Comparison of ENCODE assay signal across 15 mouse cellular contexts in the genomic region with DNA sequence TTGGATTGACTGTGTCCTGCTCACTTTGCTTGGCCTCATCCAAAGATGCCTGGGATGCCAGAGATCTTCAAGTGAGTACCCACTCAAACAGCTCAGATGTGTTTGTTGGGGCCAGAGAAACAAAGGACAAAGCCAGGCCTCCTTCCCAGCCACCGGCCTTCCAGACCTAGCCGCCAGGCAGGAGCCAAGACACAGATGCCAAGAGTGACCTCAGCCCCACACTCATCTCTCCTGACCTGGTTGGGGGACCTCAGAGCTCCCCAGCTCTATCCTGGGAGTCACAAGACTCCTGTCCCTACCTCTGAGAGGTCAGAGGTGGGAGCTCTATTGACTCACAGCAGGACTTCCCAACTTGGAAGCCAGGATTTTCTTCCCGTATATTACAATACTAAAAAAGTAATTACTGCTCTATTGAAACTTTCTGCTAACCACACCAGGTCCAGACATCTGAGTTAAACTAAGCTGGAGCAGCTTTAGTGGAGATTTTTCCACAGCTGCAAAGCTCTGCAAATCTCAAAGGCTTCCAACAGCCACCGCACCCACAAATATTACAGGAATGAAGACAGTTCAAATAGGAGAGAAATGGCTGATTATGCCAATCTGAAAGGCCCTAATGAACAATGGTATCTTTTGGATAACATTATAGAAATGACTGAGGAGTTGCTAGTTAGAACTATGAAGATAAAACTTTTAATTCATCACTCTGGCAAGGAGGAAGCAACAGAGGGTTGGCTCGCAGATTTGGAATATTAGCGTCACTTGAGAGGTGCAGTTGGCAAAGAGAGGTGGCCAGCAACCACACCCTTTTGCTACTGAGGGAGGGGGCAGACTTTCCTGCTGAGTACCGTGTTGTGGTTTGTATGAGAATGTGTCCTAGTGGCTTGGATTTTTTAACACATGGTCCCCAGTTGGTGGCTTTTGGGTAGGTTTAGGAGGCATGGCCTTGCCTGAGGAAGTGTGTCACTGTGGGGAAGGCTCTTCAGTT.
DNase-seq lines count a peak whose midpoint lies in the region; ATAC-seq and TF ChIP-seq lines count a peak whose summit lies in the region.
"Had no signal": no experiment of that assay in that cellular context is flagged by ENCODE, and none has a peak within 500 bp of the region (broad histone marks: within the 10 kb centered on the region; RNA-seq: fewer than 3 reads in every experiment).

No protein-coding gene starts in this region.

- no peak for TF ChIP-seq EP300 in heart, adult 2 months (IDR thresholded peaks at IDR 0.05; ENCODE audit: insufficient read depth, low read depth, low read length)

- no peaks in the 10 kb centered on the region for H3K9me3 ChIP-seq in heart, embryonic 12.5 days (replicated peaks)
- H3K9me3 ChIP-seq in hindbrain, embryonic 14.5 days (ENCODE audit: control insufficient read depth, low read length) = no peaks in the 10 kb centered on the region
- H3K9me3 ChIP-seq: embryonic facial prominence, embryonic 12.5 days had no signal

- peak overlapping the region; percentile 33 for H3K27ac ChIP-seq in heart, adult 2 months
- H3K27ac ChIP-seq in heart, embryonic 12.5 days (ENCODE audit: poor library complexity, severe bottlenecking) = no peak overlapping the region
- H3K27ac ChIP-seq in hindbrain, embryonic 14.5 days = no peak overlapping the region
- H3K27ac ChIP-seq: embryonic facial prominence, embryonic 12.5 days had no signal

- H3K4me2 ChIP-seq in heart, embryonic 12.5 days = no peak overlapping the region
- H3K4me2 ChIP-seq in myocyte (ENCODE audit: low read depth) = peak overlapping the region; percentile 51
- no peak overlapping the region for H3K4me2 ChIP-seq in hindbrain, embryonic 14.5 days (replicated peaks)
- H3K4me2 ChIP-seq: embryonic facial prominence, embryonic 12.5 days; lung, embryonic 14.5 days had no signal

- H3K9ac ChIP-seq in heart, adult 2 months (ENCODE audit: low read depth, low read length) = no peak overlapping the region
- no peak overlapping the region for H3K9ac ChIP-seq in heart, embryonic 12.5 days
- H3K9ac ChIP-seq in hindbrain, embryonic 14.5 days = no peak overlapping the region
- H3K9ac ChIP-seq: embryonic facial prominence, embryonic 12.5 days; lung, embryonic 14.5 days had no signal

- WGBS in heart, adult 2 months = 73% methylated on average over 7 of the region's 7 CpGs
- WGBS in heart, embryonic 12.5 days = 73% methylated on average over 7 of the region's 7 CpGs
- 86% methylated on average over 7 of the region's 7 CpGs for WGBS in hindbrain, embryonic 14.5 days

- peak; percentile 44 to 63 for DNase-seq in heart, adult 2 months
- peak; percentile 77 for DNase-seq in gastrocnemius, adult 18-20 months (ENCODE audit: low spot score)
- DNase-seq in heart, adult 9 months (ENCODE audit: low spot score in 2 of 2) = peak; percentile 57 to 61
- no peak for DNase-seq in kidney, adult 18-20 months
- no peak for DNase-seq in hindbrain, embryonic 14.5 days (ENCODE audit: low spot score)
- DNase-seq: cerebellum, adult 11 months; cerebellum, postnatal 36 days; kidney, postnatal 14 days; lung, embryonic 14.5 days; right cerebral cortex, postnatal 14 days had no signal

- intact Hi-C loops in heart, adult 2 months (cut with DNase I) = no loop called here

- H3K4me1 ChIP-seq in heart, adult 2 months (ENCODE audit: control insufficient read depth, insufficient read depth, low read length) = peaks cover 1% of the 10 kb centered on the region
- peaks cover 5% of the 10 kb centered on the region for H3K4me1 ChIP-seq in heart, embryonic 12.5 days (replicated peaks)
- H3K4me1 ChIP-seq in hindbrain, embryonic 14.5 days (replicated peaks; ENCODE audit: control insufficient read depth, insufficient read depth, low read length) = no peaks in the 10 kb centered on the region

- H3K36me3 ChIP-seq in heart, adult 2 months (ENCODE audit: control insufficient read depth, insufficient read depth, low read length) = no peaks in the 10 kb centered on the region
- H3K36me3 ChIP-seq in heart, embryonic 12.5 days = no peaks in the 10 kb centered on the region
- no peaks in the 10 kb centered on the region for H3K36me3 ChIP-seq in myocyte (ENCODE audit: control insufficient read depth, insufficient read depth)
- no peaks in the 10 kb centered on the region for H3K36me3 ChIP-seq in hindbrain, embryonic 14.5 days (replicated peaks; ENCODE audit: control insufficient read depth, insufficient read depth)
- H3K36me3 ChIP-seq: embryonic facial prominence, embryonic 12.5 days had no signal

- no peak for TF ChIP-seq POLR2A in heart, adult 2 months (IDR thresholded peaks at IDR 0.05; ENCODE audit: insufficient read depth, low read depth, low read length)
- TF ChIP-seq POLR2A in myocyte (IDR thresholded peaks at IDR 0.05; ENCODE audit: insufficient read length, low read depth) = no peak

- no peak overlapping the region for H3K4me3 ChIP-seq in heart, adult 2 months
- no peak overlapping the region for H3K4me3 ChIP-seq in heart, embryonic 12.5 days
- no peak overlapping the region for H3K4me3 ChIP-seq in myocyte
- no peak overlapping the region for H3K4me3 ChIP-seq in hindbrain, embryonic 14.5 days (replicated peaks; ENCODE audit: low read length)
- H3K4me3 ChIP-seq: embryonic facial prominence, embryonic 12.5 days had no signal

- H3K79me2 ChIP-seq in heart, adult 2 months (replicated peaks; ENCODE audit: control insufficient read depth, insufficient read depth, low read length) = no peaks in the 10 kb centered on the region
- H3K79me2 ChIP-seq in myocyte (ENCODE audit: control insufficient read depth, insufficient read depth) = no peaks in the 10 kb centered on the region

- no peaks in the 10 kb centered on the region for H3K27me3 ChIP-seq in heart, adult 2 months (ENCODE audit: control insufficient read depth, insufficient read depth, low read length)
- H3K27me3 ChIP-seq in heart, embryonic 12.5 days (replicated peaks) = no peaks in the 10 kb centered on the region
- no peaks in the 10 kb centered on the region for H3K27me3 ChIP-seq in myocyte (ENCODE audit: control insufficient read depth, insufficient read depth, insufficient read length)
- H3K27me3 ChIP-seq in hindbrain, embryonic 14.5 days (ENCODE audit: control insufficient read depth, insufficient read depth, low read length) = no peaks in the 10 kb centered on the region
- H3K27me3 ChIP-seq: embryonic facial prominence, embryonic 12.5 days had no signal

- no peak for TF ChIP-seq CTCF in heart, adult 2 months (IDR thresholded peaks at IDR 0.05)

- H3ac ChIP-seq in myocyte (ENCODE audit: control insufficient read depth, insufficient read length) = no peak overlapping the region

- no peak for ATAC-seq in heart, embryonic 12.5 days (ENCODE audit: insufficient number of reproducible peaks, low FRiP score)
- ATAC-seq in hindbrain, embryonic 14.5 days (ENCODE audit: low FRiP score) = no peak
- no peak for ATAC-seq in megakaryocyte-erythroid progenitor cell, adult 5-6 weeks (replicated peaks; ENCODE audit: low FRiP score, low TSS enrichment, poor library complexity, severe bottlenecking)
- ATAC-seq: midbrain, embryonic 16.5 days had no signal

TF ChIP-seq in myocyte, 11 proteins besides CTCF, POLR2A, EP300 and RAD21:
- TF ChIP-seq MAX (IDR thresholded peaks at IDR 0.05; ENCODE audit: low read depth) = no peak
- no peak for TF ChIP-seq REST (IDR thresholded peaks at IDR 0.05; ENCODE audit: insufficient read depth, insufficient read length)
- peak in 1 of 3 experiments; percentile 43 for TF ChIP-seq MYOD1 (IDR thresholded peaks at IDR 0.05; ENCODE audit: control insufficient read depth in 1 of 3, insufficient read length in 2 of 3, low read depth in 2 of 3)
- peak in 1 of 3 experiments; percentile 31 for TF ChIP-seq MYOG (IDR thresholded peaks at IDR 0.05; ENCODE audit: control insufficient read depth in 1 of 3, insufficient read depth in 1 of 3, insufficient read length in 2 of 3, low read depth in 2 of 3)
- TF ChIP-seq POLR2AphosphoS2 (IDR thresholded peaks at IDR 0.05; ENCODE audit: insufficient read length, low read depth) = no peak

Comparison
In these comparisons a context has a peak if more than half of its experiments do, and no peak if none do; other contexts are left out.
1. DNase-seq: peak in heart, adult 2 months (2 of 2), gastrocnemius, adult 18-20 months (single experiment) and heart, adult 9 months (2 of 2); none in kidney, adult 18-20 months (single experiment) and hindbrain, embryonic 14.5 days (single experiment).